Comparison of ENCODE assay signal across 9 mouse cellular contexts in genomic region chr11:50744971-50745370, GRCm38 (mm10).
DNase-seq lines count a peak whose midpoint lies in the region; ATAC-seq lines count a peak whose summit lies in the region.
"Had no signal": no experiment of that assay in that cellular context is flagged by ENCODE, and none has a peak within 500 bp of the region (broad histone marks: within the 10 kb centered on the region; RNA-seq: fewer than 3 reads in every experiment).

No protein-coding gene starts in this region.

- no peaks in the 10 kb centered on the region for H3K27me3 ChIP-seq in limb, embryonic 15.5 days

- no peak overlapping the region for H3K4me2 ChIP-seq in limb, embryonic 15.5 days
- H3K4me2 ChIP-seq: heart, embryonic 13.5 days had no signal

- no peaks in the 10 kb centered on the region for H3K36me3 ChIP-seq in limb, embryonic 15.5 days
- H3K36me3 ChIP-seq: heart, embryonic 13.5 days had no signal

- intact Hi-C loops in heart, postnatal 14 days (cut with DNase I) = loop anchor here (5.0 kb wide), 1 partner anchor 73 kb away; no protein-coding TSS in a partner anchor

- peak; percentile 48 for DNase-seq in adrenal gland, postnatal 10 days
- DNase-seq in adrenal gland, postnatal 4 days (ENCODE audit: low spot score in 2 of 2) = no peak
- DNase-seq in brain, adult 2 months (ENCODE audit: low read depth, low spot score) = peak; percentile 69
- peak; percentile 53 to 63 for DNase-seq in heart, postnatal 14 days
- DNase-seq in thymus, postnatal 14 days = no peak
- DNase-seq in thymus, adult 18-20 months = no peak
- no peak for DNase-seq in embryo, embryonic 10 days (ENCODE audit: low spot score)

- H3K4me3 ChIP-seq in limb, embryonic 15.5 days = no peak overlapping the region
- H3K4me3 ChIP-seq: heart, embryonic 13.5 days had no signal

- no peaks in the 10 kb centered on the region for H3K9me3 ChIP-seq in limb, embryonic 15.5 days
- H3K9me3 ChIP-seq: heart, embryonic 13.5 days had no signal

- peaks cover 16% of the 10 kb centered on the region for H3K4me1 ChIP-seq in limb, embryonic 15.5 days

- H3K27ac ChIP-seq in limb, embryonic 15.5 days = 0 out of 2 replicates have a peak overlapping the region, but pooled peaks have one; percentile 28
- H3K27ac ChIP-seq: heart, embryonic 13.5 days had no signal

- 37% methylated on average over 6 of the region's 6 CpGs for WGBS in limb, embryonic 15.5 days

- ATAC-seq in limb, embryonic 15.5 days (ENCODE audit: insufficient number of reproducible peaks, low FRiP score, low TSS enrichment, low read depth) = 0 out of 2 replicates have a peak, but pooled peaks have one; percentile 57

- no peak overlapping the region for H3K9ac ChIP-seq in limb, embryonic 15.5 days
- H3K9ac ChIP-seq: heart, embryonic 13.5 days had no signal

Comparison
In these comparisons a context has a peak if more than half of its experiments do, and no peak if none do; other contexts are left out.
1. DNase-seq: peak in adrenal gland, postnatal 10 days (single experiment), brain, adult 2 months (single experiment) and heart, postnatal 14 days (2 of 2); none in adrenal gland, postnatal 4 days (0 of 2), thymus, postnatal 14 days (single experiment), thymus, adult 18-20 months (0 of 2) and embryo, embryonic 10 days (single experiment).